Mouse (Mus musculus): ENCODE measurements at regions not wholly inside any gene's neighbourhood (a gene's known extent, or its start where the extent isn't known, plus 50 kb on each side); places are given as distances from the start of the nearest gene placed in this dataset.

GRCm38 (mm10) chr9:92930231-92930966, 388.4 kb downstream of the Plod2 start:
- H3K36me3 ChIP-seq (ENCODE audit: control insufficient read depth, insufficient read depth), result no peaks in the 10 kb centered on the region
- WGBS, result 68% methylated on average over 6 of the region's 6 CpGs
- H3K9me3 ChIP-seq (ENCODE audit: control insufficient read depth), result no peaks in the 10 kb centered on the region
- no peaks in the 10 kb centered on the region for H3K27me3 ChIP-seq (replicated peaks; ENCODE audit: control insufficient read depth, insufficient read depth, low read length)
- ATAC-seq, result no peak
- no peaks in the 10 kb centered on the region for H3K4me1 ChIP-seq (replicated peaks; ENCODE audit: control insufficient read depth, insufficient read depth, low read length)
- H3K4me2 ChIP-seq (replicated peaks; ENCODE audit: low read depth), result no peak overlapping the region
- no peak for TF ChIP-seq CTCF (IDR thresholded peaks at IDR 0.05; ENCODE audit: low read depth)
- H3K9ac ChIP-seq (ENCODE audit: low read depth, low read length), result no peak overlapping the region
- H3K27ac ChIP-seq (ENCODE audit: low read depth, low read length), result no peak overlapping the region
- no peak overlapping the region for H3K4me3 ChIP-seq (ENCODE audit: low read depth, low read length)

GRCm38 (mm10) chr9:92937802-92938201, 395.8 kb downstream of the Plod2 start:
- Histone ChIP-seq H3K4me2 (replicated peaks; ENCODE audit: low read depth) (no peak overlapping the region), H3K9ac (ENCODE audit: low read depth, low read length) (no peak overlapping the region), H3K27ac (ENCODE audit: low read depth, low read length) (no peak overlapping the region), H3K4me3 (ENCODE audit: low read depth, low read length) (no peak overlapping the region), H3K27me3 (replicated peaks; ENCODE audit: control insufficient read depth, insufficient read depth, low read length) (no peaks in the 10 kb centered on the region), H3K9me3 (ENCODE audit: control insufficient read depth) (no peaks in the 10 kb centered on the region), H3K36me3 (ENCODE audit: control insufficient read depth, insufficient read depth) (no peaks in the 10 kb centered on the region), H3K4me1 (replicated peaks; ENCODE audit: control insufficient read depth, insufficient read depth, low read length) (no peaks in the 10 kb centered on the region)
- WGBS, result 87% methylated on average over 1 of the region's 1 CpGs
- ATAC-seq, result no peak
- no peak for TF ChIP-seq CTCF (IDR thresholded peaks at IDR 0.05; ENCODE audit: low read depth)

- H3K9ac ChIP-seq (ENCODE audit: low read depth, low read length), result no peak overlapping the region
- H3K4me2 ChIP-seq (replicated peaks; ENCODE audit: low read depth), result no peak overlapping the region
- no peak overlapping the region for H3K27ac ChIP-seq (ENCODE audit: low read depth, low read length)
- peak; percentile 36 for TF ChIP-seq CTCF (IDR thresholded peaks at IDR 0.05; ENCODE audit: low read depth)
- no peaks in the 10 kb centered on the region for H3K9me3 ChIP-seq (ENCODE audit: control insufficient read depth)
- H3K36me3 ChIP-seq (ENCODE audit: control insufficient read depth, insufficient read depth), result no peaks in the 10 kb centered on the region
- no peak overlapping the region for H3K4me3 ChIP-seq (ENCODE audit: low read depth, low read length)
- H3K27me3 ChIP-seq (replicated peaks; ENCODE audit: control insufficient read depth, insufficient read depth, low read length), result no peaks in the 10 kb centered on the region
- H3K4me1 ChIP-seq (replicated peaks; ENCODE audit: control insufficient read depth, insufficient read depth, low read length), result no peaks in the 10 kb centered on the region
- ATAC-seq, result no peak
Measured at GRCm38 (mm10) chr9:92950092-92950491, 408.1 kb downstream of the Plod2 start.

- H3K9ac ChIP-seq (ENCODE audit: low read depth, low read length), result no peak overlapping the region
- H3K4me1 ChIP-seq (replicated peaks; ENCODE audit: control insufficient read depth, insufficient read depth, low read length), result no peaks in the 10 kb centered on the region
- no peak for ATAC-seq
- no peaks in the 10 kb centered on the region for H3K9me3 ChIP-seq (ENCODE audit: control insufficient read depth)
- H3K27ac ChIP-seq (ENCODE audit: low read depth, low read length), result no peak overlapping the region
- H3K4me2 ChIP-seq (replicated peaks; ENCODE audit: low read depth), result no peak overlapping the region
- TF ChIP-seq CTCF (IDR thresholded peaks at IDR 0.05; ENCODE audit: low read depth), result no peak
- no peak overlapping the region for H3K4me3 ChIP-seq (ENCODE audit: low read depth, low read length)
- H3K36me3 ChIP-seq (ENCODE audit: control insufficient read depth, insufficient read depth), result no peaks in the 10 kb centered on the region
- no peaks in the 10 kb centered on the region for H3K27me3 ChIP-seq (replicated peaks; ENCODE audit: control insufficient read depth, insufficient read depth, low read length)
- 82% methylated on average over 1 of the region's 1 CpGs for WGBS
Measured at GRCm38 (mm10) chr9:92963275-92963674, 421.3 kb downstream of the Plod2 start.

- WGBS, result 73% methylated on average over 6 of the region's 6 CpGs
- H3K4me3 ChIP-seq (ENCODE audit: low read depth, low read length), result no peak overlapping the region
- no peak overlapping the region for H3K27ac ChIP-seq (ENCODE audit: low read depth, low read length)
- H3K9ac ChIP-seq (ENCODE audit: low read depth, low read length), result no peak overlapping the region
- no peaks in the 10 kb centered on the region for H3K4me1 ChIP-seq (replicated peaks; ENCODE audit: control insufficient read depth, insufficient read depth, low read length)
- no peaks in the 10 kb centered on the region for H3K9me3 ChIP-seq (ENCODE audit: control insufficient read depth)
- no peak for ATAC-seq
- no peaks in the 10 kb centered on the region for H3K27me3 ChIP-seq (replicated peaks; ENCODE audit: control insufficient read depth, insufficient read depth, low read length)
- H3K4me2 ChIP-seq (replicated peaks; ENCODE audit: low read depth), result no peak overlapping the region
- TF ChIP-seq CTCF (IDR thresholded peaks at IDR 0.05; ENCODE audit: low read depth), result no peak
- no peaks in the 10 kb centered on the region for H3K36me3 ChIP-seq (ENCODE audit: control insufficient read depth, insufficient read depth)
Measured at GRCm38 (mm10) chr9:92991759-92992158, 449.7 kb downstream of the Plod2 start.

GRCm38 (mm10) chr9:92996156-92996555, 454.1 kb downstream of the Plod2 start:
- Histone ChIP-seq H3K27me3 (replicated peaks; ENCODE audit: control insufficient read depth, insufficient read depth, low read length) (no peaks in the 10 kb centered on the region), H3K9me3 (ENCODE audit: control insufficient read depth) (no peaks in the 10 kb centered on the region), H3K4me1 (replicated peaks; ENCODE audit: control insufficient read depth, insufficient read depth, low read length) (no peaks in the 10 kb centered on the region), H3K36me3 (ENCODE audit: control insufficient read depth, insufficient read depth) (no peaks in the 10 kb centered on the region), H3K9ac (ENCODE audit: low read depth, low read length) (no peak overlapping the region), H3K27ac (ENCODE audit: low read depth, low read length) (no peak overlapping the region), H3K4me3 (ENCODE audit: low read depth, low read length) (no peak overlapping the region), H3K4me2 (replicated peaks; ENCODE audit: low read depth) (no peak overlapping the region)
- TF ChIP-seq CTCF (IDR thresholded peaks at IDR 0.05; ENCODE audit: low read depth), result no peak
- WGBS, result 74% methylated on average over 2 of the region's 2 CpGs
- no peak for ATAC-seq

Measured in intestine, postnatal 0 days (tissue).